Mouse (Mus musculus) megakaryocyte, embryonic 14.5 days (primary cell): ENCODE data around the gene Sfi1. TPM values are rescaled to one million over a fixed set of nuclear protein-coding genes. Genes with fewer than 3 reads are reported as not detected.
"Not testable (repeated sequence)": the region's sequence is repeated elsewhere in the genome, so short reads cannot be mapped to it uniquely, and the experiment has no call there.

Source experiments
- H3K27me3 ChIP-seq: replicated peaks from 2 replicates; pipeline ENCODE3; 2012; ENCODE audit warnings: inconsistent platforms
- H3K36me3 ChIP-seq: replicated peaks from 2 replicates; pipeline ENCODE3; 2012; ENCODE audit warnings: low read length, inconsistent platforms, mixed read lengths
- H3K4me1 ChIP-seq: 2 replicates; pipeline ENCODE4 v1.6.1; 2012; ENCODE audit warnings: inconsistent platforms
- H3K4me3 ChIP-seq: replicated peaks from 2 replicates; pipeline ENCODE3; 2012; ENCODE audit warnings: moderate library complexity, mild to moderate bottlenecking, inconsistent platforms
- H3K9me3 ChIP-seq: 2 replicates; pipeline ENCODE4 v1.6.1; 2012; ENCODE audit warnings: inconsistent platforms
- FLI1 ChIP-seq: IDR thresholded peaks from 2 replicates; pipeline ENCODE4 v1.6.1; 2012; ENCODE audit warnings: low read length, inconsistent platforms, mixed read lengths
- GATA1 ChIP-seq: IDR thresholded peaks from 3 replicates; pipeline ENCODE4 v1.6.1; 2012; ENCODE audit warnings: mixed read lengths, low read length, inconsistent platforms, borderline replicate concordance
- polyA plus RNA-seq: library from polyadenylated mRNA; stranded (reverse); fragments of >175 nt; gene quantifications from 2 replicates; pipeline ENCODE4 v1.2.3, GENCODE M21; 2012; ENCODE audit warnings: low replicate concordance; ENCODE audit not compliant: insufficient read depth

The Sfi1 gene
- polyA plus RNA-seq, 1 experiment, result 13.3 TPM

GRCm38 (mm10) chr11:3202781-3203441, 9.6 kb upstream of the Sfi1 start:
- TF ChIP-seq FLI1 (no peak), GATA1 (no peak)
- Histone ChIP-seq H3K36me3 (peaks cover 35% of the 10 kb centered on the region), H3K9me3 (no peaks in the 10 kb centered on the region), H3K27me3 (no peaks in the 10 kb centered on the region), H3K4me1 (peaks cover 29% of the 10 kb centered on the region), H3K4me3 (peak overlapping the region; percentile 87)

DNA sequence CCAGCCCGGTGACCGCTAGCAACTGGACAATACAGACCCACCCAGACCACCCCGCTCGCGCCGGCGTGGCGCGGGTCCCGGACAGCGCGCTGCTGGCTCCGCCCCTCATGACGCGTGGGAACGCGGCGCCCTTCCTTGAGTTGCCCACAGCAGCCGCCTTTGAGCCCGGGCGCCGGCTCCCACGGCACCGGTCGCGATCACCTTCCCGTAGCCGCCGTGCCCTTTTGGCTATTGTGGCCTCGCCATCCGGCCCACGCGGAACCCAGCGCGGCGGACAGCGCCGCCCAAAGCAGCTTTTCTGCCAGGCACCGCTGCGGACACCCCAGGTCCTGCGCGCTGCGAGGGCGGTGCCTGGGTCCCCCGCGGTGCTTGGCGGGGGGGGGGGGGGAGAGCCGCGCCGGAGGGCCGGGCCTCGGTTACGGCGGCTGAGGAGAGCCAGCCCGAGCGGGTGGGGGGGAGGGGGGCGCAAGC, 9.0 kb upstream of the Sfi1 start, which contains the start of gene Eif4enif1:
TSS of gene Eif4enif1 (plus strand) at position 162 of the 471 bp plus-strand sequence.
- Histone ChIP-seq H3K4me1 (peaks cover 27% of the 10 kb centered on the region), H3K4me3 (peak within 1 kb of the TSS; percentile 87), H3K27me3 (no peaks in the 10 kb centered on the region), H3K9me3 (no peaks in the 10 kb centered on the region), H3K36me3 (peaks cover 30% of the 10 kb centered on the region)
- no peak for TF ChIP-seq FLI1
- TF ChIP-seq GATA1, result no peak

DNA sequence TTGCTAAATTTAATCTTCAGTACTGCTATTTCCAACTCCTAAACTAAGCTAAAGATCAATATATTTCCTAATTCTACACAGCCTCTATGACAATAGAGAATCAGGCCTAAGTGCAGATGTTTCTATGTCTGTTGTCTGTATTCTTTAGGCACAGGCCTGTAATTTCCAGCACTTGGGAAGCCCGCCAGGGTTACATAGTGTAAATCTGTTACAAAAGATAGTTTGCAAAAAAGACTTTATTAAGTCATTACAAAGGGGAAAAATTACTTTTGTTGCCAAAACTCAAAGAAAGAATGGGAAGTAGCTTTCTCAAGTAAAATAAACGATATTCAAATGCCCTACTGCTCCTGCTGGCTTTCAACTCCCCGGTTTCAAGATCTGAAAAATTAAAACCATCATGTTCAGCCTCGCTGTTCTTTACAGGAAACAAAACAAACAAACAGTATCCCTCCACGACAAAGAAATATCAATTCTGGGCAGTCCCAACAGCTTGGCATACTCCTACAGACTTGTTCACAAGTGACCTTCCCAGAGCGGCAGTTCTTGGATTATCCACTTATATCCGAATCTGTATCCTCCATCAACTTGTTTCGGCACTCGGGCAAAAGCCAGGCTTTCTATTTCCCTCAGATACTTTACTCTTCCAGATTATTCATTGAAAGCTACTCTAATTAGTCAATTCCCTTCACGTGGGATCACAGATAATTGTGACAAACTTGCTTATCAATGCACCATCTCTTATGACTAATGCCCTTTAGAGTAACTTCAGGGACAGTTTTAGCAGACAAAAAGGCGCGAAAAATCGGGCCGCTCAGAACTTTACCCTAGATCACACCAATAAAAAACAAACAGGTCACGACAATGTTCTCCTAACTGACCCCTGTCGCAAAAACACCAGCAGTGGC, 8.3 kb upstream of the Sfi1 start:
- peak overlapping the region; percentile 87 for H3K4me3 ChIP-seq
- peaks cover 23% of the 10 kb centered on the region for H3K36me3 ChIP-seq
- H3K27me3 ChIP-seq, result no peaks in the 10 kb centered on the region
- no peaks in the 10 kb centered on the region for H3K9me3 ChIP-seq
- peaks cover 20% of the 10 kb centered on the region for H3K4me1 ChIP-seq
- TF ChIP-seq FLI1, result no peak
- no peak for TF ChIP-seq GATA1

GRCm38 (mm10) chr11:3200636-3201035, 7.4 kb upstream of the Sfi1 start:
- peaks cover 12% of the 10 kb centered on the region for H3K4me1 ChIP-seq
- H3K36me3 ChIP-seq, result peaks cover 14% of the 10 kb centered on the region
- not testable (repeated sequence) for H3K4me3 ChIP-seq, H3K27me3 ChIP-seq, H3K9me3 ChIP-seq

DNA sequence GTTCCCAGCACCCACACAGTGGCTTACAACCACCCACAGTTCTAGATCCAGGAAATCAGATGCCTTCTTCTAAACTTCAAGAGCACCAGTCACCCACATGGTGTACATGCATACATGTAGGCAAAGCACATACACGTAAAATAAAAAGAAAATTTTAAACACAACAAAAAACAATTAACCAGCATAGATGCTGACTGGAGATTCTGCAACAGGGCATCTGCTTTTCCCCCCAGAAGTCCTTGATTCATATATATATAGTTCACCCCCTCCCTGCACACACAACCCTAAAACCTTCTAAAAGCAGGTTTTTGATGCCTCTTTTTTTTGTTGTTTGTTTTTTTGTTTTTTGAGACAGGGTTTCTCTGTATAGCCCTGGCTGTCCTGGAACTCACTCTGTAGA, 10.6 kb downstream of the Sfi1 start:
- H3K4me3 ChIP-seq, H3K9me3 ChIP-seq, H3K4me1 ChIP-seq, H3K36me3 ChIP-seq, H3K27me3 ChIP-seq: not testable (repeated sequence)

- not testable (repeated sequence) for H3K36me3 ChIP-seq, H3K4me1 ChIP-seq
Observed at GRCm38 (mm10) chr11:3181971-3182370, 11.3 kb downstream of the Sfi1 start.

GRCm38 (mm10) chr11:3181250-3181649, 12.0 kb downstream of the Sfi1 start:
- H3K36me3 ChIP-seq, result not testable (repeated sequence)

More at GRCm38 (mm10) chr11:3181971-3182370, 11.3 kb downstream of the Sfi1 start:
- H3K4me3 ChIP-seq, H3K27me3 ChIP-seq, H3K9me3 ChIP-seq: not testable (repeated sequence)

GRCm38 (mm10) chr11:3180510-3181160, 12.6 kb downstream of the Sfi1 start:
- not testable (repeated sequence) for H3K4me1 ChIP-seq, H3K36me3 ChIP-seq, H3K4me3 ChIP-seq, H3K9me3 ChIP-seq, H3K27me3 ChIP-seq

More at GRCm38 (mm10) chr11:3181250-3181649, 12.0 kb downstream of the Sfi1 start:
- not testable (repeated sequence) for H3K9me3 ChIP-seq, H3K27me3 ChIP-seq, H3K4me1 ChIP-seq, H3K4me3 ChIP-seq

- H3K36me3 ChIP-seq, H3K9me3 ChIP-seq, H3K4me3 ChIP-seq, H3K4me1 ChIP-seq, H3K27me3 ChIP-seq: not testable (repeated sequence)
Observed at GRCm38 (mm10) chr11:3179726-3180092, 13.6 kb downstream of the Sfi1 start.

GRCm38 (mm10) chr11:3178968-3179725, 14.1 kb downstream of the Sfi1 start:
- not testable (repeated sequence) for H3K4me1 ChIP-seq, H3K9me3 ChIP-seq, H3K27me3 ChIP-seq, H3K36me3 ChIP-seq, H3K4me3 ChIP-seq

DNA sequence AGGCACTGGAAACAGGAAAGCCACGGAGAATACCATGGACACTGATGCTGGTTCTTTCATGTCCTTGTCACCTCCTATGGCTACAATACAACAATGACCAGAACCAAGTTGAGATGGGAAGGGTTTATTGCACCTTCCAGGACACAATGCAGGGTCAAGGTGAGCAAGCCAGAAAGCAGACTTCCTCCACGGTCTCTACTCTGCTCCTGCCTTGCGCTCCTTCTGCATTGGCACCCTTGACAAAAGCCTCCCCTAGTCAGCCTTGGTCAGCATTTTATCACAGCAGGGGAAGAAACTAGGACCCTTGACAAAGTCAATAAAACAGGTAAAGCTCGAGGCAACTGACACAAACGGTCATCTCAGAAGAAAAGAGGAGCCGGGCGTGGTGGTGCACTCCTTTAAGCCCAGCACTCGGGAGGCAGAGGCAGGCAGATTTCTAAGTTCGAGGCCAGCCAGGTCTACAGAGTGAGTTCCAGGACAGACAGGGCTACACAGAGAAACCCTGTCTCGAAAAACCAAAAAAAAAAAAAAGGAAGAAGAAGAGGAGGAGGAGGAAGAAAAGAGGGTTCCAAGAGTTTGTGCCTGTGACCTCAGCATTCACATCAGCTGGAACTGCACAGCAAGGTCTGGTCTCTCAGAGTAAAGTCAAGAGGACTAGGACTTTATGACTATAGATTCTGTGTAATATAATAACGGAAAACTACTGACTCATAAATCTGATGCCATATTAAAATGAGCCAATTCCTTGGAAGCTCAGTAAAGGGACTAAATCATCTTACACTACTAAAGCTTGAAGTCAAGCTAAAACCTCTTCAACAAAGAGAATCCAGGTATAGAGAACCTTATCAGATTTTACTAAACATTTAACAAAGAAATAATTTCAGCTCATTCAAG, 19.6 kb downstream of the Sfi1 start:
- not testable (repeated sequence) for H3K4me1 ChIP-seq, H3K9me3 ChIP-seq, H3K27me3 ChIP-seq, H3K4me3 ChIP-seq, H3K36me3 ChIP-seq

GRCm38 (mm10) chr11:3172526-3172925, 20.7 kb downstream of the Sfi1 start:
- not testable (repeated sequence) for H3K4me3 ChIP-seq, H3K27me3 ChIP-seq, H3K36me3 ChIP-seq, H3K4me1 ChIP-seq, H3K9me3 ChIP-seq

DNA sequence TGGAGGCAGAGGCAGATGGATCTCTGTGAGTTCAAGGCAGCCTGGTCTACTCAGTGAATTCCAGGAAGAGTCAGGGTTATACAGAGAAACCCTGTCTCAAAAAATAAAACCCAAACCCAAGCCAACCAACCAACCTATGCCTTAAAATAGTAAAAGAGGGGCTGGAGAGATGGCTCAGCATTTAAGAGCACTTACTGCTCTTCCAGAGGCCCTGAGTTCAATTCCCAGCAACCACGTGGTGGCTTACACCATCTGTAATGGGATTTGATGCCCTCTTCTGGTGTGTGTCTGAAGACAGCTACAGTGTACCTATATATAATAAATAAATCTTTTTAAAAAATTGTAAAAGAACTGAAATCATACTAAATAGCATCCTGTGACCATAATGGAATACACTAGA, 21.3 kb downstream of the Sfi1 start:
- H3K4me1 ChIP-seq, H3K4me3 ChIP-seq, H3K9me3 ChIP-seq: not testable (repeated sequence)

DNA sequence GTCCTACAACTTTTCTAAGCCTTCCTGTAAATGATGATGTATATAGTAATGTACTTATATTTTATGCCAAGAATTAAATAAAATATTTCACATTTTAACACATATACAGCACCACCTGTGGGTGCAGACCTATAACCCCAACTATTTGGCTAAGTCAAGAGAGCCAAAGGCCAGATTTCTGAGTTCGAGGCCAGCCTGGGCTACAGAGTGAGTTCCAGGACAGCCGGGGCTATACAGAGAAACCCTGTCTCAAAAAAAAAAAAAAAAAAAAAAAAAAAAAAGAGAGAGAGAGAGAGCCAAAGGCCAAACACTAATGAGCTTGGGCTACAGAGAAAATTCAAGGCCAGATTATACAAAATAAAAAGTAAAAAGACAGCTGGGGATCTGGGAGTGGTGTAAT, 24.2 kb downstream of the Sfi1 start:
- H3K9me3 ChIP-seq, H3K27me3 ChIP-seq, H3K4me3 ChIP-seq, H3K4me1 ChIP-seq, H3K36me3 ChIP-seq: not testable (repeated sequence)

More for the DNA sequence above, 21.3 kb downstream of the Sfi1 start:
- not testable (repeated sequence) for H3K36me3 ChIP-seq, H3K27me3 ChIP-seq
